Mouse (Mus musculus): Measurements from ENCODE around the gene Hoxd8. TPM values are rescaled to one million over a fixed set of nuclear protein-coding genes. Genes with fewer than 3 reads are reported as not detected.

The Hoxd8 gene
- polyA plus RNA-seq, 1 experiment = not detected

DNA sequence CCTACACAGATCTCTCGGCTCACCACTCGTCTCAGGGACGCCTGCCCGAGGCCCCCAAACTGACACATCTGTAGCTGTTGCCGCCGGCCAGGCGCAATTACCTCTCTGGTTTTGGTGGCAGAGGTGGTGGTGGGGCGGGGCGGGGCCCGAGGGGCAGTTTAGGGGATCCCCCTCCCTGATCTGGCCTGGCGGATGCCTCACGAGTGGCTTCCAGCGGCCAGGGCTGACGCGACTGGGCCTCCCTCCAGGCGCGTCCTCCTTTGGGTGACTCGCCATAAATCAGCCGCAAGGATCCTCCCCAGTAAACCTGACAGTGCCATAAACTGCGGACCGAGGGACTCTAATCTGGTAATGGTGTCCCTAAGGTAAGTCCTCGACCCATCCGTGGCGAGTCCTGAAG is 42.6 kb downstream of the Hoxd8 start:
- Histone ChIP-seq H3K4me3 (replicated peaks) (no peak overlapping the region), H3K4me1 (peaks cover 19% of the 10 kb centered on the region), H3K36me3 (replicated peaks; ENCODE audit: low read length) (no peaks in the 10 kb centered on the region), H3K9me3 (peaks cover 22% of the 10 kb centered on the region), H3K27me3 (replicated peaks) (peaks cover 96% of the 10 kb centered on the region)
- TF ChIP-seq GATA1 (IDR thresholded peaks at IDR 0.05; ENCODE audit: borderline replicate concordance, low read length) (no peak), FLI1 (IDR thresholded peaks at IDR 0.05; ENCODE audit: low read length) (no peak)

GRCm38 (mm10) chr2:74747661-74748141 is 43.3 kb downstream of the Hoxd8 start:
- H3K27me3 ChIP-seq (replicated peaks) = peaks cover 97% of the 10 kb centered on the region
- TF ChIP-seq GATA1 (IDR thresholded peaks at IDR 0.05; ENCODE audit: borderline replicate concordance, low read length) (no peak), FLI1 (IDR thresholded peaks at IDR 0.05; ENCODE audit: low read length) (no peak)
- H3K4me3 ChIP-seq (replicated peaks) = no peak overlapping the region
- no peaks in the 10 kb centered on the region for H3K36me3 ChIP-seq (replicated peaks; ENCODE audit: low read length)
- H3K4me1 ChIP-seq = peaks cover 22% of the 10 kb centered on the region
- H3K9me3 ChIP-seq = peaks cover 23% of the 10 kb centered on the region

DNA sequence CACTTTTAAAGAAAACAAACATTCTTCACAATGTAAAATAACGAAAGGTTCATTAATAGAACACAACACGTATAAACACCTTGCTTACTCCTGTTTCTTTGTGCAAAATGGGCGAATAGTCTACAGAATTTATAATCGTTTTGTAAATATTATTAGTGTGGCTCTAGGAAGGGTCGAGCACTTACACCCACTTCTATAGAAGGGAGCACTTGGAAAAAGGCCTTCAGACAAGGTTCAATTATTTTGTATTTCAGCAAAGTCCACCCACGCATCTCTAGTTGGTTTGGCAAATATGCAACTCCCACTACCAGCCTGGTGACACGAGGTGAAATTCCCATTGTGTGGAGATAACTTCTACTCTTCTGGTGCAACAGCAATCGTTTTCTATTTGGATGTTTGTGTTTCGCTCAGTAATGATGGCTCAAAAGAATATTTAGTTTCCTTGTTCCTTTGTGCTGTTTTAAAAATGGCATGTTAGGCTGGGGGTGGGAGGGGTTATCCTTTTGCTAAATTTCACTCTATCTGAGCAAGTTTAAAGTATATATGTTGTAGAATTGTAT is 44.1 kb downstream of the Hoxd8 start:
- H3K9me3 ChIP-seq = peaks cover 23% of the 10 kb centered on the region
- no peak overlapping the region for H3K4me3 ChIP-seq (replicated peaks)
- peaks cover 99% of the 10 kb centered on the region for H3K27me3 ChIP-seq (replicated peaks)
- peaks cover 29% of the 10 kb centered on the region for H3K4me1 ChIP-seq
- H3K36me3 ChIP-seq (replicated peaks; ENCODE audit: low read length) = no peaks in the 10 kb centered on the region
- no peak for TF ChIP-seq GATA1 (IDR thresholded peaks at IDR 0.05; ENCODE audit: borderline replicate concordance, low read length)

DNA sequence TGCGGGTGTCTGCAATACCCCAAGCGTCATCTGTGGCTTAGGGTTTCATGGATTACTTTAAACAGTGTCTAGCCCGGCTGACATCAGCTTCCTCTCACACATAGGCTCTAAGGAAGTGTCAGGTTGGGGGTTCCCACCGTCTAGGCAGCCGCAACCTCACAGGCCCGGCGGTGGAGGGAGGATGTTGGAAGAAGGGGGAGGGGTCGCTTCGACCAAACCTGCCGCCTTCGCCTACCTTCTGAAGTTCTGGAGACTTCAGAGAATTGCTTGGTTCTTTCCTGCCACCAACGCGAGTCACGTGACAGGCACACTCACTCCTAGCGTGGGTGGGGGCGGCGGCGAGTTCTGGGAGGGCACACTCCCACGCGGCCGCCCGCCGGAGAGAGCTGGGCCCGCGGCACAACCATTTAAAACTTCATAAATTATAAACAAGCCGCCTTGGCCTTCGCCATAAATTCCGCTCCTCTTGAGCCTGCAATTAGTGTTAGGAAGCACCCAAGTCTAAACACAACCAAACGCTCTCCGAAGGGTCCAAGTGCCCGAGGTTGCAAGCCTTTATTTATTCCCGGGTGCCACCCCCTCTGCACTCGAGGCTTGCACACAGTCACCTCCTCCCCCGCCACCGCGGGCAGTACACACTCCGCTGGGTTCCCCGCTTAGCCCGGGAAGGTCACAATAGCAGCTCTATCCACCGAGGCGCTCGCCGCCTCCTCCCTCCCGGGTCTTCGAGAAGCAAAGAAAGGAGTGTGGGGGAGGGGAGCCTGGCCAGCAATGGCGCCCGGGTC is 45.1 kb downstream of the Hoxd8 start:
- peaks cover 29% of the 10 kb centered on the region for H3K4me1 ChIP-seq
- H3K9me3 ChIP-seq = peaks cover 19% of the 10 kb centered on the region
- H3K27me3 ChIP-seq (replicated peaks) = peaks cover 99% of the 10 kb centered on the region
- H3K36me3 ChIP-seq (replicated peaks; ENCODE audit: low read length) = no peaks in the 10 kb centered on the region
- TF ChIP-seq FLI1 (IDR thresholded peaks at IDR 0.05; ENCODE audit: low read length) = no peak
- no peak for TF ChIP-seq GATA1 (IDR thresholded peaks at IDR 0.05; ENCODE audit: borderline replicate concordance, low read length)
- H3K4me3 ChIP-seq (replicated peaks) = peak overlapping the region; percentile 79

DNA sequence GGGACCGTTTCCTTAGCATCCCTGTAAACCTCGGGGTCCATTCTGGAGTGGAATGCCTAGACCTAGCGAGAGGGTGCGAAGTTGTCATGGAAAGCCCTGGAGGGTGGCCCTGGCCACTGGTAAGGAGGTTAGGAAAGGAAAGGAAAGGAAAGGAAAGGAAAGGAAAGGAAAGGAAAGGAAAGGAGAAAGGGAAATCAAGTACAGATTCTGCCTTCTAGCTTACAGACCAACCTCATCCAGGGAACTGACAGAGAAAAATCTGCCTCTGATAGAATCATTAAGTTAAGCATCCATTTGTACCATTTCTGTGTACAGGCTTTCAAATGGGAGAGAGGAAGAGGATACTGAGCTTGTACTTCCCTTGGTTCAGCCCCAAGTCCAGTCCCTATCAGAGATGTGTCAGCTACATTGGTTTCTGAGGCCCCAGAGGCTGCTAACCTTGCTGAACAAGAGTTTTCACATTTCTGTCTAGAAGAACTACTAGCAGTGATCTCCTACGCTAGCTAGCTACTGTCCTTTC is 46.4 kb downstream of the Hoxd8 start:
- no peaks in the 10 kb centered on the region for H3K36me3 ChIP-seq (replicated peaks; ENCODE audit: low read length)
- no peak for TF ChIP-seq GATA1 (IDR thresholded peaks at IDR 0.05; ENCODE audit: borderline replicate concordance, low read length)
- TF ChIP-seq FLI1 (IDR thresholded peaks at IDR 0.05; ENCODE audit: low read length) = no peak
- H3K27me3 ChIP-seq (replicated peaks) = peaks cover 95% of the 10 kb centered on the region
- H3K4me3 ChIP-seq (replicated peaks) = no peak overlapping the region
- peaks cover 29% of the 10 kb centered on the region for H3K4me1 ChIP-seq
- peaks cover 19% of the 10 kb centered on the region for H3K9me3 ChIP-seq

DNA sequence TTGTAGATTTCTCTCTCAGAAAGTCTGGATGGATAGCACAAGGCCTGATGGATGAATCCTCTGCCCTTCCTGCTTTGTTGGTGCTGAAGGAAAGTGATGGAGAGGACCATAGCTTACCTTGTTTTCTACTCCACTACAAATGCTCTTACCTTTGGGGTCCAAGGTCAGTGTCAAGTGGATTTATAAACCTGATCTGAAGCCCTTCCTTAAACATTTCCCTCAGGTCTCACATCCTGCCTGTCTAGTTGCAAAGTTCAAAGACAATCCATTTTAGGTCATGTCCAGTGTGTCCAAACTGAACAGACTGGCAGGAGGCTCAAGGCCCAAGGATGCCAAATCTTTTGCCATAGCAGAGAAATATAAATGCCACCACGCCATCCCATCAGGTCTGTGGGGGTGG is 47.4 kb downstream of the Hoxd8 start:
- H3K27me3 ChIP-seq (replicated peaks) = peaks cover 89% of the 10 kb centered on the region
- peaks cover 22% of the 10 kb centered on the region for H3K4me1 ChIP-seq
- TF ChIP-seq FLI1 (IDR thresholded peaks at IDR 0.05; ENCODE audit: low read length) (no peak), GATA1 (IDR thresholded peaks at IDR 0.05; ENCODE audit: borderline replicate concordance, low read length) (no peak)
- peaks cover 19% of the 10 kb centered on the region for H3K9me3 ChIP-seq
- no peak overlapping the region for H3K4me3 ChIP-seq (replicated peaks)
- no peaks in the 10 kb centered on the region for H3K36me3 ChIP-seq (replicated peaks; ENCODE audit: low read length)

DNA sequence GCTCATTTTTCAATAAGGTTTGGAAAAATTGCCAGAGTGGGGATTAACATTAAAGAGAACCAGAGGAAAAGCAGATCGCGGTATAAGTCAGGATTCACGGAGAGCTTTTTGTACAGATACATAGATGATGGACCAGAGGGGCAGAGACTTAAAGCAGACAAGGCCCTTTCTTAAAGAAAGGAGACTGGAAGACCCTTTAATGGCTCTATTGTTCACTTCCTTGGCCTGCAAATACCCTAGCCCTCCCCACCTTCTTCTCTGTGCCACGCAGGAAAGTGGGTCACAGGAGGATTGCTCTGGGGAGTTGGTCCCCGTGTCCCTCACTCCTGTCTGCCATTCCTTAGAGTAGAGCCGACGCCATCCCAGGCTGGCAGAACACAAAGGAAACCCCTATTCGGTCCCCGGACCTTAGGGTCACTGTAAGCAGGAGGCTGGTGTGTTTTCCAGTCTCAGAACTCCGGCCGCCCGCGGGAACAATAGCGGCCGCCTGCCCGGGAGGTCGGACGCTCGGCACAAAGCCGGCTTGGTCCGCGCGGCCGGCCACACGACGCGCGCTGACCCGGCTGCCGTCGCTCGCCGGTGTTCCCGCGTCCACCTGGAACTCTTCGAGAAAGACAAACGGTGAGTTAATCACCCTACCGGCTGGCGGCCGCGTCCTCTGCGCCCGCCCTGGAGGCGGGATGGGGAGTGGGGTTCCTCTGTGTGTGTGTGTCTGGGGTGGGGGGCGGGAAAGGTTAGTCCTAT is 48.2 kb downstream of the Hoxd8 start:
- H3K36me3 ChIP-seq (replicated peaks; ENCODE audit: low read length) = no peaks in the 10 kb centered on the region
- H3K27me3 ChIP-seq (replicated peaks) = peaks cover 86% of the 10 kb centered on the region
- peaks cover 21% of the 10 kb centered on the region for H3K4me1 ChIP-seq
- H3K4me3 ChIP-seq (replicated peaks) = no peak overlapping the region
- H3K9me3 ChIP-seq = peaks cover 19% of the 10 kb centered on the region
- TF ChIP-seq GATA1 (IDR thresholded peaks at IDR 0.05; ENCODE audit: borderline replicate concordance, low read length) (no peak), FLI1 (IDR thresholded peaks at IDR 0.05; ENCODE audit: low read length) (no peak)

DNA sequence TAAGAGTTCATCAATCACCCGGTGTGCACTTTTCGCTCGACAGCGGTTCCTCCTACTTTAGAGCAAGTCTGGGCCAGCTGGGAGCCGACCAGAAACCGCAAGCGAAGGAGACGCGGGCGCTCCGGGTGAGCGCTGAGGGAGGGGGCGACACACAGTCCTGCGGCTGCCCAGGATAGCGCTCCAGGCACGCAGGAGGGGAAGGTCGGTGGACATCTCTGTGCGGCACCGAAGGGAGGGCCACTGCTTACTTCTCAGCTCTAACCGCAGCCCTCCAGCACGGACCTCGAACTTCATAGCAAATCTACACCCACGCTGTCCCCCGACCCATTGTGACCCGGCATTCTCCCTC is 48.7 kb downstream of the Hoxd8 start:
- Histone ChIP-seq H3K4me1 (peaks cover 21% of the 10 kb centered on the region), H3K9me3 (peaks cover 19% of the 10 kb centered on the region), H3K4me3 (replicated peaks) (peak overlapping the region; percentile 71), H3K27me3 (replicated peaks) (peaks cover 86% of the 10 kb centered on the region), H3K36me3 (replicated peaks; ENCODE audit: low read length) (no peaks in the 10 kb centered on the region)
- TF ChIP-seq GATA1 (IDR thresholded peaks at IDR 0.05; ENCODE audit: borderline replicate concordance, low read length) (no peak), FLI1 (IDR thresholded peaks at IDR 0.05; ENCODE audit: low read length) (no peak)

DNA sequence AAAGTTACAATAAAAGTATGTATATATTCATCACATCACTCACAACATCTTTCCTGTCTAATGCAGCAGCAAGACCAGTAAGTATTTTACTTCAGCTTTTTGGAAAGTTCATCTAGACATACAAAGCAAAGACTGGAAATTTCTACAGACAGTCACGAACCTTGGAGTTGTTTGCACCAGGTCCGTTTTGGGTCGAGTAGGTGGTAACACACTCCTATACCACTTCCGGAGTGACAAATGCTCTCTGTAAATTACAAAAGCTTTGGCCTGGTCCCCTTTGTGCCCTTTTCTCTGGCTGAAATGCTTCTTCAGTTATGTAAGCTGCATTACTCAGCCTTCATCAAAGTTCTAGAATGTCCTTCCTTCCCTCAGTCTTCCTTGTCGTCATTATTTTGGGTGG is 49.3 kb downstream of the Hoxd8 start:
- Histone ChIP-seq H3K27me3 (replicated peaks) (peaks cover 86% of the 10 kb centered on the region), H3K9me3 (peaks cover 19% of the 10 kb centered on the region)
- no peak for TF ChIP-seq GATA1 (IDR thresholded peaks at IDR 0.05; ENCODE audit: borderline replicate concordance, low read length)

More for the DNA sequence above, 49.3 kb downstream of the Hoxd8 start:
- Histone ChIP-seq H3K4me3 (replicated peaks) (no peak overlapping the region), H3K36me3 (replicated peaks; ENCODE audit: low read length) (no peaks in the 10 kb centered on the region), H3K4me1 (peaks cover 21% of the 10 kb centered on the region)

Other genes with a start within 250 kb of the Hoxd8 start
- gene Lnpk, start 125.2 kb upstream of the Hoxd8 start, polyA plus RNA-seq (2012; ENCODE audit: insufficient read depth, low replicate concordance) = 11.1 and 19.3 TPM in 2 replicates
- gene Evx2, start 45.1 kb upstream of the Hoxd8 start, polyA plus RNA-seq (2012; ENCODE audit: insufficient read depth, low replicate concordance) = not detected in 2 replicates
- not detected in 2 replicates for gene Hoxd13, start 36.3 kb upstream of the Hoxd8 start, polyA plus RNA-seq (2012; ENCODE audit: insufficient read depth, low replicate concordance)
- gene Hoxd12, start 29.6 kb upstream of the Hoxd8 start, polyA plus RNA-seq (2012; ENCODE audit: insufficient read depth, low replicate concordance) = not detected in 2 replicates
- not detected in 2 replicates for gene Hoxd11, start 25.1 kb upstream of the Hoxd8 start, polyA plus RNA-seq (2012; ENCODE audit: insufficient read depth, low replicate concordance)
- gene Hoxd10, start 12.7 kb upstream of the Hoxd8 start, polyA plus RNA-seq (2012; ENCODE audit: insufficient read depth, low replicate concordance) = not detected in 2 replicates
- gene Hoxd9, start 6.9 kb upstream of the Hoxd8 start, polyA plus RNA-seq (2012; ENCODE audit: insufficient read depth, low replicate concordance) = not detected in 2 replicates
- gene Hoxd3, start 7.3 kb downstream of the Hoxd8 start, polyA plus RNA-seq (2012; ENCODE audit: insufficient read depth, low replicate concordance) = not detected in 2 replicates
- not detected in 2 replicates for gene Hoxd4, start 7.3 kb downstream of the Hoxd8 start, polyA plus RNA-seq (2012; ENCODE audit: insufficient read depth, low replicate concordance)
- gene Gm28230, start 22.1 kb downstream of the Hoxd8 start, polyA plus RNA-seq (2012; ENCODE audit: insufficient read depth, low replicate concordance) = not detected in 2 replicates
- not detected in 2 replicates for gene Hoxd1, start 58.4 kb downstream of the Hoxd8 start, polyA plus RNA-seq (2012; ENCODE audit: insufficient read depth, low replicate concordance)
- 22.0 and 36.3 TPM in 2 replicates for gene Mtx2, start 121.2 kb downstream of the Hoxd8 start, polyA plus RNA-seq (2012; ENCODE audit: insufficient read depth, low replicate concordance)